Mouse (Mus musculus): ENCODE measurements around the gene Fcho2.

DNA sequence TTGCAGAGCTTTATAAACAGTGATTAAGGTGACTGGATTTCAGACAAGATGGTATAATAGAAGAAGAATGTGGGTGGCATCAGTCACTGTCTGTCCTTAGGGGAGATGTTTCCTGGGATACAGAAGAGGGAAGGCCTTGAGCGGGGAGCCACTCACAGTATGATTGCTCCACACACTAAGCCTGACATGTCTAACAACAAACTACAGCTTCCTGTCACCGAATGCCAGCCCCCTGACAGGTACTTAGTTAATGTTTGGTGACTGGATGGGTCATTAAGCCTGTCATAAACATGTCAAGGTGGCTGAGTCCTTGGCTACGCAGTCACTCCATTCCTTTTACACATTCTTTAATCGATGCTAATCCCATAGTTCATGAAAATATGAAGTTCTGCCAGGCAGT lies 3.0 kb upstream of the Fcho2 start:
- TF ChIP-seq CTCF (IDR thresholded peaks at IDR 0.05 in 2 of 3, conservative IDR thresholded peaks at IDR 0.05 in 1 of 3; ENCODE audit: control insufficient read depth in 1 of 3, insufficient read depth in 1 of 3, low read depth in 2 of 3, low read length in 3 of 3, poor library complexity in 1 of 3, severe bottlenecking in 1 of 3): no peak
- TF ChIP-seq POLR2AphosphoS2 (IDR thresholded peaks at IDR 0.05; ENCODE audit: low read length): no peak
- no peak for TF ChIP-seq ELF1 (IDR thresholded peaks at IDR 0.05; ENCODE audit: low read depth, low read length)
- no peak for TF ChIP-seq RCOR1 (IDR thresholded peaks at IDR 0.05; ENCODE audit: low read depth, low read length)
- TF ChIP-seq HCFC1 (IDR thresholded peaks at IDR 0.05; ENCODE audit: low read depth, low read length): no peak
- no peak for TF ChIP-seq EP300 (IDR thresholded peaks at IDR 0.05; ENCODE audit: low read depth in 1 of 2, low read length in 2 of 2)
- no peak for TF ChIP-seq BHLHE40 (IDR thresholded peaks at IDR 0.05; ENCODE audit: borderline replicate concordance, low read depth, low read length)
- no peak for TF ChIP-seq GATA1 (IDR thresholded peaks at IDR 0.05; ENCODE audit: low read depth, low read length)
- no peak for TF ChIP-seq ETS1 (IDR thresholded peaks at IDR 0.05; ENCODE audit: low read depth, low read length)
- TF ChIP-seq ZNF384 (IDR thresholded peaks at IDR 0.05; ENCODE audit: low read depth, low read length): no peak
- TF ChIP-seq NELFE (IDR thresholded peaks at IDR 0.05; ENCODE audit: low read depth, low read length): no peak
- TF ChIP-seq POLR2AphosphoS5 (IDR thresholded peaks at IDR 0.05; ENCODE audit: borderline replicate concordance, low read depth, low read length): no peak
- TF ChIP-seq UBTF (IDR thresholded peaks at IDR 0.05; ENCODE audit: borderline replicate concordance, insufficient read depth, low read depth, low read length): no peak
